Mouse (Mus musculus) heart, adult 2 months (tissue): Measurements from ENCODE around the gene Ubr3. TPM values are rescaled to one million over a fixed set of nuclear protein-coding genes. Genes with fewer than 3 reads are reported as not detected.
A peak's percentile ranks its signal among the peaks of the same experiment; 100 is the strongest.

ENCODE experiments used
- DNase-seq, 2 experiments: peaks; one replicate each; pipeline ENCODE4 v3.0.0; 2021
- H3K27ac ChIP-seq: fragments of 200-600 bp; 2 replicates; pipeline ENCODE4 v1.8.1; 2022
- H3K27me3 ChIP-seq: fragments of 200-500 bp; 2 replicates; pipeline ENCODE4 v1.6.1; 2012; ENCODE audit warnings: mild to moderate bottlenecking, low read length, inconsistent platforms, mixed read lengths; ENCODE audit not compliant: control insufficient read depth, insufficient read depth
- H3K36me3 ChIP-seq: fragments of 200-500 bp; 2 replicates; pipeline ENCODE4 v1.6.1; 2012; ENCODE audit warnings: low read length, inconsistent platforms; ENCODE audit not compliant: control insufficient read depth, insufficient read depth
- H3K4me1 ChIP-seq: fragments of 200-500 bp; 2 replicates; pipeline ENCODE4 v1.6.1; 2011; ENCODE audit warnings: low read length; ENCODE audit not compliant: control insufficient read depth, insufficient read depth
- H3K4me3 ChIP-seq: fragments of 200-600 bp; 2 replicates; pipeline ENCODE4 v1.8.1; 2022
- H3K79me2 ChIP-seq: fragments of 200-500 bp; replicated peaks from 2 replicates; pipeline ENCODE4 v1.6.1; 2012; ENCODE audit warnings: mild to moderate bottlenecking, inconsistent platforms, low read length, moderate library complexity, mixed read lengths; ENCODE audit not compliant: control insufficient read depth, insufficient read depth
- H3K9ac ChIP-seq: fragments of 200-500 bp; 2 replicates; pipeline ENCODE4 v1.6.1; 2012; ENCODE audit warnings: low read depth, mild to moderate bottlenecking, control low read depth, inconsistent platforms, low read length, mixed read lengths
- CTCF ChIP-seq: fragments of 200-600 bp; IDR thresholded peaks from 2 replicates; pipeline ENCODE4 v1.8.1; 2022; ENCODE audit warnings: antibody characterized with exemption, mild to moderate bottlenecking, moderate library complexity
- EP300 ChIP-seq: fragments of 200-500 bp; IDR thresholded peaks from 2 replicates; pipeline ENCODE4 v1.6.1; 2011; ENCODE audit warnings: low read depth, low read length, control low read depth; ENCODE audit not compliant: insufficient read depth
- POLR2A ChIP-seq: fragments of 200-500 bp; IDR thresholded peaks from 2 replicates; pipeline ENCODE4 v1.6.1; 2011; ENCODE audit warnings: mild to moderate bottlenecking, low read depth, low read length, control low read depth; ENCODE audit not compliant: insufficient read depth
- WGBS: fragments of 180-500 bp; shearing (Covaris S2); methylation state at CpG from one replicate; pipeline ENCODE4 v1.1.7; 2018; 5-methylcytosine and 5-hydroxymethylcytosine counted together
- intact Hi-C: fragments of 180-260 bp; cut with DNase I; formaldehyde crosslinking; loops from one replicate; pipeline ENCODE4 v1.15.1; 2025
- polyA plus RNA-seq: library from polyadenylated mRNA; depleted of rRNA; stranded (reverse); fragments of >200 nt; gene quantifications from 2 replicates; pipeline ENCODE4 v1.2.3, GENCODE M21; 2012
- total RNA-seq, 2 experiments: library from RNA; stranded (reverse); gene quantifications; 2 replicates each; pipeline ENCODE4 v1.2.3; 2021

The Ubr3 gene
- total and polyA plus RNA-seq, 3 experiments: 26.0 to 117 (median 112) TPM

GRCm38 (mm10) chr2:69994779-69995178 is 97.7 kb downstream of the Ubr3 start:
- Histone ChIP-seq H3K27me3 (no peaks in the 10 kb centered on the region), H3K4me3 (no peak overlapping the region), H3K27ac (no peak overlapping the region), H3K79me2 (no peaks in the 10 kb centered on the region), H3K36me3 (peaks cover 10% of the 10 kb centered on the region), H3K4me1 (no peaks in the 10 kb centered on the region), H3K9ac (no peak overlapping the region)
- no peak for DNase-seq
- 61% methylated on average over 2 of the region's 2 CpGs for WGBS
- intact Hi-C loops: no loop called here
- no peak for TF ChIP-seq EP300
- no peak for TF ChIP-seq POLR2A
- TF ChIP-seq CTCF: no peak

- Histone ChIP-seq H3K27me3 (no peaks in the 10 kb centered on the region), H3K9ac (no peak overlapping the region), H3K4me3 (no peak overlapping the region), H3K27ac (no peak overlapping the region), H3K4me1 (no peaks in the 10 kb centered on the region), H3K79me2 (no peaks in the 10 kb centered on the region), H3K36me3 (peaks cover 3% of the 10 kb centered on the region; the same call in 1 of the 2 replicates)
- no peak for DNase-seq
- no peak for TF ChIP-seq CTCF
- no peak for TF ChIP-seq POLR2A
- TF ChIP-seq EP300: no peak
- WGBS: 84% methylated on average over 7 of the region's 7 CpGs
- intact Hi-C loops: no loop called here
Observed at GRCm38 (mm10) chr2:69999097-69999770, 102.2 kb downstream of the Ubr3 start.

GRCm38 (mm10) chr2:70000316-70000715 is 103.3 kb downstream of the Ubr3 start:
- Histone ChIP-seq H3K27me3 (no peaks in the 10 kb centered on the region), H3K27ac (no peak overlapping the region), H3K9ac (no peak overlapping the region), H3K36me3 (no peaks in the 10 kb centered on the region), H3K4me1 (no peaks in the 10 kb centered on the region), H3K79me2 (no peaks in the 10 kb centered on the region), H3K4me3 (no peak overlapping the region)
- no peak for DNase-seq
- TF ChIP-seq CTCF (no peak), POLR2A (no peak)
- 92% methylated on average over 6 of the region's 6 CpGs for WGBS
- intact Hi-C loops: no loop called here

- Histone ChIP-seq H3K4me3 (no peak overlapping the region), H3K79me2 (no peaks in the 10 kb centered on the region), H3K27me3 (no peaks in the 10 kb centered on the region), H3K36me3 (no peaks in the 10 kb centered on the region), H3K27ac (no peak overlapping the region), H3K4me1 (no peaks in the 10 kb centered on the region), H3K9ac (no peak overlapping the region)
- WGBS: 87% methylated on average over 2 of the region's 2 CpGs
- intact Hi-C loops: no loop called here
- DNase-seq: no peak
- TF ChIP-seq EP300 (no peak), POLR2A (no peak), CTCF (no peak)
Observed at GRCm38 (mm10) chr2:70006492-70006891, 109.4 kb downstream of the Ubr3 start.

- Histone ChIP-seq H3K9ac (no peak overlapping the region), H3K36me3 (peaks cover 11% of the 10 kb centered on the region), H3K79me2 (no peaks in the 10 kb centered on the region), H3K27ac (no peak overlapping the region), H3K4me3 (no peak overlapping the region), H3K27me3 (no peaks in the 10 kb centered on the region), H3K4me1 (no peaks in the 10 kb centered on the region)
- WGBS: 96% methylated on average over 8 of the region's 8 CpGs
- no peak for DNase-seq
- TF ChIP-seq EP300 (no peak), POLR2A (no peak), CTCF (no peak)
- intact Hi-C loops: no loop called here
Observed at GRCm38 (mm10) chr2:70012941-70013340, 115.9 kb downstream of the Ubr3 start.

GRCm38 (mm10) chr2:70018236-70018635 is 121.2 kb downstream of the Ubr3 start:
- no peaks in the 10 kb centered on the region for H3K79me2 ChIP-seq
- WGBS: 25% methylated on average over 6 of the region's 6 CpGs
- H3K9ac ChIP-seq: no peak overlapping the region
- peaks cover 18% of the 10 kb centered on the region for H3K36me3 ChIP-seq
- H3K27me3 ChIP-seq: no peaks in the 10 kb centered on the region
- DNase-seq: peak in 1 of 2 experiments; percentile 18
- TF ChIP-seq EP300: no peak
- TF ChIP-seq POLR2A: no peak
- no peak for TF ChIP-seq CTCF
- intact Hi-C loops: no loop called here
- H3K4me1 ChIP-seq: no peaks in the 10 kb centered on the region
- H3K4me3 ChIP-seq: no peak overlapping the region
- H3K27ac ChIP-seq: no peak overlapping the region
